Mouse (Mus musculus): ENCODE measurements around the gene 2610042L04Rik. TPM values are rescaled to one million over a fixed set of nuclear protein-coding genes. Genes with fewer than 3 reads are reported as not detected.
"Not testable (repeated sequence)": the region's sequence is repeated elsewhere in the genome, so short reads cannot be mapped to it uniquely, and the experiment has no call there.

Gene 2610042L04Rik
- total and polyA plus RNA-seq, 2 experiments, result not detected

GRCm38 (mm10) chr14:4398624-4399023 is 64.1 kb downstream of the 2610042L04Rik start:
- not testable (repeated sequence) for H3K36me3 ChIP-seq (ENCODE audit: control insufficient read depth, insufficient read depth, low read length); H3K4me1 ChIP-seq (ENCODE audit: control insufficient read depth, insufficient read depth, low read length); H3K9ac ChIP-seq (ENCODE audit: low read depth, low read length); H3K27ac ChIP-seq (replicated peaks; ENCODE audit: insufficient read depth, low read depth, low read length); H3K79me2 ChIP-seq (ENCODE audit: control insufficient read depth, insufficient read depth, low read length); H3K27me3 ChIP-seq (ENCODE audit: control insufficient read depth, insufficient read depth, low read length); H3K4me3 ChIP-seq (ENCODE audit: insufficient read depth, low read depth, low read length); DNase-seq (ENCODE audit: extremely low read depth, low read depth, low spot score)

DNA sequence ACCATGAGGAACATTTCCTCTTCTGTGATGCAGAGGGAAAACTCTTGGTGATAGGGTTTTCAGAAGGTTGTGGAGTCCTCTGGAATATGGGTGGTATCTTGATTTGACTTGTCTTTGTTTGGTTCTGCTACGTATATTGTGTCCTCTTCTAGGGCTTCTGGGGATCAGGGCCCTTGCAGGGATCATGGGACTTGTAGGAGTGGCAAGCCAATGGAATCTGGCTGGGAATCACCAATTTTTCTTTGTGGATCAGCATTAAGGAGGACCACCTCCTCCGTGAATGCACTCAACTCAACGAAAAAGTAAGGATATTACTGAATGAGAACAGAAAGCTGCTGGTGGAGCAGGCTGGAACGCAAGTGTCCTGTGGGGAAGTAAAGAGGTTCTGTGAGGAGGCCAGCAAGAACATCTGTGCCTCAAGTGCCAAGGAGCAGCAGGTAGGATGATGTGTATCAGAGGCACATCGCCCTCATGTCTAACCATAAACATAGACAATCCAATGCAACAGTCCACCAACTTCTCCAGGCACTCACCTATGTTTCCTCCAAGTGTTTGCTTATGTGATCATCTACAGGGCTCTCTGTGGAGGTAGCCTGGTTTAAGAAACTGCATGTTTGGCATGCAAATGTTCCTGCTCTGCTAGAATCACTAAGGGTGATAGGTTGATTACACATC is 65.7 kb downstream of the 2610042L04Rik start:
- H3K27me3 ChIP-seq (ENCODE audit: control insufficient read depth, insufficient read depth, low read length); DNase-seq (ENCODE audit: extremely low read depth, low read depth, low spot score); H3K9ac ChIP-seq (ENCODE audit: low read depth, low read length); H3K79me2 ChIP-seq (ENCODE audit: control insufficient read depth, insufficient read depth, low read length); H3K4me1 ChIP-seq (ENCODE audit: control insufficient read depth, insufficient read depth, low read length); H3K36me3 ChIP-seq (ENCODE audit: control insufficient read depth, insufficient read depth, low read length); H3K27ac ChIP-seq (replicated peaks; ENCODE audit: insufficient read depth, low read depth, low read length); H3K4me3 ChIP-seq (ENCODE audit: insufficient read depth, low read depth, low read length): not testable (repeated sequence)
- WGBS, result 78% methylated on average over 5 of the region's 5 CpGs

- H3K4me3 ChIP-seq (ENCODE audit: insufficient read depth, low read depth, low read length); H3K27ac ChIP-seq (replicated peaks; ENCODE audit: insufficient read depth, low read depth, low read length); H3K79me2 ChIP-seq (ENCODE audit: control insufficient read depth, insufficient read depth, low read length); H3K36me3 ChIP-seq (ENCODE audit: control insufficient read depth, insufficient read depth, low read length); H3K4me1 ChIP-seq (ENCODE audit: control insufficient read depth, insufficient read depth, low read length); H3K9ac ChIP-seq (ENCODE audit: low read depth, low read length); H3K27me3 ChIP-seq (ENCODE audit: control insufficient read depth, insufficient read depth, low read length); DNase-seq (ENCODE audit: extremely low read depth, low read depth, low spot score): not testable (repeated sequence)
- WGBS, result 57% methylated on average over 5 of the region's 5 CpGs
Measured at GRCm38 (mm10) chr14:4401245-4401644, 66.7 kb downstream of the 2610042L04Rik start.

- not testable (repeated sequence) for H3K27me3 ChIP-seq (ENCODE audit: control insufficient read depth, insufficient read depth, low read length); H3K9ac ChIP-seq (ENCODE audit: low read depth, low read length); H3K79me2 ChIP-seq (ENCODE audit: control insufficient read depth, insufficient read depth, low read length); H3K4me1 ChIP-seq (ENCODE audit: control insufficient read depth, insufficient read depth, low read length); DNase-seq (ENCODE audit: extremely low read depth, low read depth, low spot score); H3K4me3 ChIP-seq (ENCODE audit: insufficient read depth, low read depth, low read length); H3K36me3 ChIP-seq (ENCODE audit: control insufficient read depth, insufficient read depth, low read length); H3K27ac ChIP-seq (replicated peaks; ENCODE audit: insufficient read depth, low read depth, low read length)
Measured at GRCm38 (mm10) chr14:4403840-4404239, 69.3 kb downstream of the 2610042L04Rik start.

Other genes starting within 250 kb of the 2610042L04Rik start
- not detected in 2 replicates for gene Gm8108, start 224.2 kb upstream of the 2610042L04Rik start, total RNA-seq (2014; rRNA removed)
- not detected in 2 replicates for gene Gm8108, start 224.2 kb upstream of the 2610042L04Rik start, polyA plus RNA-seq (2012; rRNA removed)
- gene Gm3127, start 169.7 kb upstream of the 2610042L04Rik start, total RNA-seq (2014; rRNA removed), result not detected in 2 replicates
- gene Gm3127, start 169.7 kb upstream of the 2610042L04Rik start, polyA plus RNA-seq (2012; rRNA removed), result not detected in 2 replicates
- not detected in 2 replicates for gene Gm2974, start 152.2 kb upstream of the 2610042L04Rik start, total RNA-seq (2014; rRNA removed)
- not detected in 2 replicates for gene Gm2974, start 152.2 kb upstream of the 2610042L04Rik start, polyA plus RNA-seq (2012; rRNA removed)
- gene Gm3138, start 85.1 kb upstream of the 2610042L04Rik start, total RNA-seq (2014; rRNA removed), result not detected in 2 replicates
- gene Gm3138, start 85.1 kb upstream of the 2610042L04Rik start, polyA plus RNA-seq (2012; rRNA removed), result not detected in 2 replicates
- gene Gm3149, start 17.5 kb upstream of the 2610042L04Rik start, total RNA-seq (2014; rRNA removed), result not detected in 2 replicates
- not detected in 2 replicates for gene Gm3149, start 17.5 kb upstream of the 2610042L04Rik start, polyA plus RNA-seq (2012; rRNA removed)
- not detected in 2 replicates for gene Gm3159, start 62.8 kb downstream of the 2610042L04Rik start, total RNA-seq (2014; rRNA removed)
- gene Gm3159, start 62.8 kb downstream of the 2610042L04Rik start, polyA plus RNA-seq (2012; rRNA removed), result not detected in 2 replicates
- not detected in 2 replicates for gene Gm3164, start 80.7 kb downstream of the 2610042L04Rik start, total RNA-seq (2014; rRNA removed)
- gene Gm3164, start 80.7 kb downstream of the 2610042L04Rik start, polyA plus RNA-seq (2012; rRNA removed), result not detected in 2 replicates
- not detected in 2 replicates for gene Gm3173, start 96.2 kb downstream of the 2610042L04Rik start, total RNA-seq (2014; rRNA removed)
- not detected in 2 replicates for gene Gm3173, start 96.2 kb downstream of the 2610042L04Rik start, polyA plus RNA-seq (2012; rRNA removed)
- not detected in 2 replicates for gene Gm3182, start 147.0 kb downstream of the 2610042L04Rik start, total RNA-seq (2014; rRNA removed)
- not detected in 2 replicates for gene Gm3182, start 147.0 kb downstream of the 2610042L04Rik start, polyA plus RNA-seq (2012; rRNA removed)
- not detected in 2 replicates for gene Gm3047, start 220.6 kb downstream of the 2610042L04Rik start, total RNA-seq (2014; rRNA removed)
- gene Gm3047, start 220.6 kb downstream of the 2610042L04Rik start, polyA plus RNA-seq (2012; rRNA removed), result not detected in 2 replicates

Measured in liver, adult 2 months (tissue).